Mouse (Mus musculus) midbrain, embryonic 15.5 days (tissue): ENCODE results near the gene Mrpl34. TPM values are rescaled to one million over a fixed set of nuclear protein-coding genes. Genes with fewer than 3 reads are reported as not detected.

Experiments
- ATAC-seq: fragments of 200-750 bp; cut with Nextera tagmentation; replicated peaks from 2 replicates; pipeline ENCODE4 v1.8.0; 2017; ENCODE audit warnings: moderate TSS enrichment
- H3K27ac ChIP-seq: fragments of 300-500 bp; sonication (generic); 2 replicates; pipeline ENCODE4 v1.5.1; 2015; ENCODE audit warnings: mild to moderate bottlenecking, inconsistent platforms
- H3K27me3 ChIP-seq: fragments of 300-500 bp; sonication (generic); replicated peaks from 2 replicates; pipeline ENCODE4 v1.6.1; 2015; ENCODE audit warnings: inconsistent platforms
- H3K36me3 ChIP-seq: fragments of 300-500 bp; sonication (generic); replicated peaks from 2 replicates; pipeline ENCODE4 v1.6.1; 2015; ENCODE audit warnings: inconsistent platforms
- H3K4me1 ChIP-seq: fragments of 300-500 bp; sonication (generic); 2 replicates; pipeline ENCODE4 v1.6.1; 2015; ENCODE audit warnings: inconsistent platforms
- H3K4me2 ChIP-seq: fragments of 300-500 bp; sonication (generic); 2 replicates; pipeline ENCODE4 v1.6.1; 2015; ENCODE audit warnings: inconsistent platforms, mild to moderate bottlenecking, moderate library complexity
- H3K4me3 ChIP-seq: fragments of 300-500 bp; sonication (generic); 2 replicates; pipeline ENCODE4 v1.5.1; 2015; ENCODE audit warnings: mild to moderate bottlenecking, inconsistent platforms
- H3K9ac ChIP-seq: fragments of 300-500 bp; sonication (generic); 2 replicates; pipeline ENCODE4 v1.6.1; 2015; ENCODE audit warnings: mild to moderate bottlenecking, inconsistent platforms
- H3K9me3 ChIP-seq: fragments of 300-500 bp; sonication (generic); 2 replicates; pipeline ENCODE4 v1.6.1; 2016; ENCODE audit warnings: inconsistent platforms
- WGBS: fragments of 180-500 bp; shearing (Covaris S2); methylation state at CpG from one replicate; pipeline ENCODE4 v1.1.7; 2015; ENCODE audit warnings: mixed read lengths; 5-methylcytosine and 5-hydroxymethylcytosine counted together
- polyA plus RNA-seq: library from polyadenylated mRNA; unstranded; fragments of >200 nt; fragmentation: Nextera tagmentation; extraction: Ambion mirVana; gene quantifications from 2 replicates; pipeline ENCODE4 v1.2.1, GENCODE M21; 2015

The Mrpl34 gene
- polyA plus RNA-seq, 1 experiment from 2014 or later, result 173 TPM

GRCm38 (mm10) chr8:71498816-71499690 lies 34.3 kb downstream of the Mrpl34 start:
- Histone ChIP-seq H3K4me1 (no peaks in the 10 kb centered on the region), H3K4me3 (no peak overlapping the region), H3K36me3 (no peaks in the 10 kb centered on the region), H3K4me2 (no peak overlapping the region), H3K9me3 (no peaks in the 10 kb centered on the region), H3K27ac (no peak overlapping the region), H3K9ac (no peak overlapping the region), H3K27me3 (0 out of 2 replicates have a peak, but pooled peaks cover 3% of the 10 kb centered on the region)
- WGBS, result 45% methylated on average over 16 of the region's 16 CpGs
- ATAC-seq, result no peak

DNA sequence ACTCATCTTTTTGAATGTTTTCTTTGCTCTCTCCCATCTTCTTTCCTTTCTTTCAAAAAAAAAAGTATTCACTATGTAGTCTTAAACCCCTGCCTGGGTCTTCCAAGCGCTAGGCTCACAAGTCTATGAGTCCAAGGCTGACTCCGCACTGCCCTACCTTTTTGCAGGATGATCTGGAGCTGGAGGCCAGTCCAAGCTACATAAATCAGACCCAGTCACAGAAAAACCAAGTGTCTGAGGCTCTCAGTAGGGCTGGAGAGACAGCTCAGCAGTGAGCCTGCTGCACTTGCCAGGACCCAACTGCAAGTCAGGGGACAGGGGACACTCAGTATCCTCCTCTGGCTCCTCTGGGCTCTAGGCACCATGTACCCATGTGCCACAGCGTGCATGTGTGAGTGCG lies 39.6 kb downstream of the Mrpl34 start:
- H3K36me3 ChIP-seq, result no peaks in the 10 kb centered on the region
- H3K27ac ChIP-seq, result no peak overlapping the region
- H3K4me2 ChIP-seq, result no peak overlapping the region
- H3K4me1 ChIP-seq, result peaks cover 7% of the 10 kb centered on the region
- no peaks in the 10 kb centered on the region for H3K9me3 ChIP-seq
- peaks cover 44% of the 10 kb centered on the region for H3K27me3 ChIP-seq
- no peak for ATAC-seq
- no peak overlapping the region for H3K4me3 ChIP-seq
- no peak overlapping the region for H3K9ac ChIP-seq
- WGBS, result 91% methylated on average over 4 of the region's 4 CpGs

- H3K4me2 ChIP-seq, result no peak overlapping the region
These were observed 40.6 kb downstream of the Mrpl34 start for GRCm38 (mm10) chr8:71505326-71505725.

DNA sequence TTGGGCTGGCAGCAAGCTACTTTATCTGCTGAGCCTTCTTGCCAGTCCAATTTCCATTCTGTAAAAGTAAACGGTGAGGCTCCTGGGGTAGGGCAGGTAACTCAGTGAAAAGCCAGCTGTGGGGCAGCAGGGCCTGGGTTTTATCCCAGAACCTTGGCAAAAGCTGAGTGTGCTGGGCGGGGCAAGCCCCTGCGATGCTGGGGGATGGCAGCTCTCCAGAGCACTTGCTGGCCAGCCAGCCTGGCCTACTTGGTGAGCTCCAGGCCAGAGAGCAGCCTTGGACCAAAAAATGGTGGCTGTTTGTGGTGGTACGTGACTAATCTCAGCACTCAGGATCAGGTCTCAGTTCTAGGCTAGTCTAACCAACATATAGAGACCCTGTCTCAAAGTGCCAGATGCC lies 41.2 kb downstream of the Mrpl34 start:
- no peak for ATAC-seq
- H3K9ac ChIP-seq, result no peak overlapping the region
- H3K4me1 ChIP-seq, result peaks cover 7% of the 10 kb centered on the region
- H3K27ac ChIP-seq, result no peak overlapping the region
- no peak overlapping the region for H3K4me3 ChIP-seq
- no peaks in the 10 kb centered on the region for H3K9me3 ChIP-seq
- 77% methylated on average over 4 of the region's 4 CpGs for WGBS
- H3K27me3 ChIP-seq, result peaks cover 58% of the 10 kb centered on the region
- no peak overlapping the region for H3K4me2 ChIP-seq
- no peaks in the 10 kb centered on the region for H3K36me3 ChIP-seq

More at GRCm38 (mm10) chr8:71505326-71505725, 40.6 kb downstream of the Mrpl34 start:
- ATAC-seq, result no peak
- Histone ChIP-seq H3K9me3 (no peaks in the 10 kb centered on the region), H3K4me1 (peaks cover 7% of the 10 kb centered on the region), H3K27ac (no peak overlapping the region), H3K27me3 (peaks cover 52% of the 10 kb centered on the region), H3K4me3 (no peak overlapping the region), H3K36me3 (no peaks in the 10 kb centered on the region), H3K9ac (no peak overlapping the region)
- 92% methylated on average over 4 of the region's 4 CpGs for WGBS

GRCm38 (mm10) chr8:71507589-71508104 lies 42.9 kb downstream of the Mrpl34 start:
- WGBS, result under 1% methylated on average over 61 of the region's 61 CpGs
- peaks cover 63% of the 10 kb centered on the region for H3K27me3 ChIP-seq
- peak; percentile 86 for ATAC-seq

GRCm38 (mm10) chr8:71509316-71509715 lies 44.6 kb downstream of the Mrpl34 start:
- 62% methylated on average over 2 of the region's 2 CpGs for WGBS
- Histone ChIP-seq H3K9me3 (no peaks in the 10 kb centered on the region), H3K9ac (no peak overlapping the region), H3K27ac (no peak overlapping the region), H3K27me3 (peaks cover 63% of the 10 kb centered on the region), H3K36me3 (no peaks in the 10 kb centered on the region), H3K4me3 (no peak overlapping the region), H3K4me2 (no peak overlapping the region), H3K4me1 (peaks cover 7% of the 10 kb centered on the region)
- ATAC-seq, result no peak

More at GRCm38 (mm10) chr8:71507589-71508104, 42.9 kb downstream of the Mrpl34 start:
- Histone ChIP-seq H3K36me3 (no peaks in the 10 kb centered on the region), H3K4me2 (peak overlapping the region; percentile 77), H3K9ac (peak overlapping the region; percentile 50), H3K4me3 (peak overlapping the region; percentile 43), H3K27ac (no peak overlapping the region), H3K9me3 (no peaks in the 10 kb centered on the region), H3K4me1 (peaks cover 7% of the 10 kb centered on the region)

GRCm38 (mm10) chr8:71511644-71512043 lies 46.9 kb downstream of the Mrpl34 start, which contains the start of gene Plvap:
TSS of gene Plvap (minus strand) at chr8:71511752.
- WGBS, result 87% methylated on average over 14 of the region's 14 CpGs
- Histone ChIP-seq H3K36me3 (no peaks in the 10 kb centered on the region), H3K4me3 (no peak within 1 kb of the TSS), H3K27ac (no peak within 1 kb of the TSS), H3K27me3 (peaks cover 44% of the 10 kb centered on the region), H3K9ac (no peak within 1 kb of the TSS), H3K4me1 (peaks cover 7% of the 10 kb centered on the region), H3K9me3 (no peaks in the 10 kb centered on the region), H3K4me2 (no peak within 1 kb of the TSS)
- ATAC-seq, result no peak

DNA sequence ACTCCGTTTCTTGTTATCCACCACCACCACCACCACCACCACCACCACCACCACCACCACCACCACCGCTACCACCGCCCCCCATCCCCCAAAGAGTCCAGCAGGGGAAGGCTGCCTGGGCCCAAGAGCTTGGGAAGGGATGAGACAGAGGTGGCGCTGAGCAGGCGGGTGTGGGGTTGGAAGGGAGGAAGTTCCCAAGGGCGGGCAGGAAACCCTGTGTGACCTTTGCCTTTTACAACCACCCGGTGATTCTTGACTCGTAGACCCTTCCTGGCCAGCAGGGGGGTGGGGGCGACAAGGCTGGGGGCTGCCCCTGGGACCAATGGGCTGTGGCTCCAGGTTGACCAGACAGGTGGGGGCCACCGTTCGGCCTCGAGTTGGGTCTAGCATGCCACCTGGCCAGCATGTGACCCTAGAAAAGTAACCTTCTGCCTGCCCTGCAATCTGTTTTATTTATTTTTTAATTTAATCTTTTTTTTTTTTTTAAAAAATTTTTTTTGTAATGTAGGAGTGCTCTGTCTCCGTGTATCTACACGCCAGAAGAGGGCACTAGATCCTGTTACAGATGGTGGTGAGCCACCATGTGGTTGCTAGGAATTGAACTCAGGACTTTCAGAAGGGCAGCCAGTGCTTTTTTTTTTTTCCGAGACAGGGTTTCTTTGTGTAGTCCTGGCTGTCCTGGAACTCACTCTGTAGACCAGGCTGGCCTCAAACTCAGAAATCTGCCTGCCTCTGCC lies 48.4 kb downstream of the Mrpl34 start:
- H3K27ac ChIP-seq, result no peak overlapping the region
- H3K9me3 ChIP-seq, result no peaks in the 10 kb centered on the region
- no peak overlapping the region for H3K4me2 ChIP-seq
- peaks cover 29% of the 10 kb centered on the region for H3K27me3 ChIP-seq
- no peaks in the 10 kb centered on the region; the same call in 1 of the 2 replicates for H3K4me1 ChIP-seq
- H3K4me3 ChIP-seq, result no peak overlapping the region
- no peaks in the 10 kb centered on the region for H3K36me3 ChIP-seq
- 79% methylated on average over 15 of the region's 15 CpGs for WGBS
- H3K9ac ChIP-seq, result no peak overlapping the region
- no peak for ATAC-seq

DNA sequence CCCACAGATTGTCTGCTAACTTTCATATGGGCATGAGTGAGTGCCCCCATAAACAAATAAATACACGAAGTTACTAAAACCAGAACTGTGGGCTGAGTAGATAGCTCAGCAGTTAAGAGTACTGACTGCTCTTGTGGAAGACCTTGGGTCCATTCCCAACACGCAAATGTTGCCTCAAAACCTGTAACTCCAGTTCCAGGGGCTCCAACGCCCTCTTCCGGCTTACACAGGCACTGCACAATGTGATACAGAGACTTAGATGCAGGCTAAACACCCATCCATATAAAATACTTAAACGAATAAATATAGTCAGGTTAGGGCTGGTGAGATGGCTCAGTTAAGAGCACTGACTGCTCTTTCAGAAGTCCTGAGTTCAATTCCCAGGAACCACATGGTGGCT lies 50.3 kb downstream of the Mrpl34 start:
- H3K27ac ChIP-seq, result no peak overlapping the region
- no peaks in the 10 kb centered on the region for H3K9me3 ChIP-seq
- no peaks in the 10 kb centered on the region for H3K36me3 ChIP-seq
- no peak overlapping the region for H3K9ac ChIP-seq
- ATAC-seq, result no peak
- no peaks in the 10 kb centered on the region; the same call in 1 of the 2 replicates for H3K4me1 ChIP-seq
- peaks cover 14% of the 10 kb centered on the region; the same call in 1 of the 2 replicates for H3K27me3 ChIP-seq
- no peak overlapping the region for H3K4me3 ChIP-seq
- WGBS, result 71% methylated on average over 5 of the region's 5 CpGs
- H3K4me2 ChIP-seq, result no peak overlapping the region

Other genes starting within 250 kb of the Mrpl34 start
- gene Myo9b, start 192.2 kb upstream of the Mrpl34 start, polyA plus RNA-seq, result 18.7 and 20.2 TPM in 2 replicates
- 64.2 and 65.3 TPM in 2 replicates for gene Haus8, start 192.0 kb upstream of the Mrpl34 start, polyA plus RNA-seq
- gene Use1, start 98.1 kb upstream of the Mrpl34 start, polyA plus RNA-seq, result 117 and 119 TPM in 2 replicates
- 6.5 and 6.8 TPM in 2 replicates for gene Ocel1, start 93.7 kb upstream of the Mrpl34 start, polyA plus RNA-seq
- gene Nr2f6, start 83.0 kb upstream of the Mrpl34 start, polyA plus RNA-seq, result 25.0 and 28.7 TPM in 2 replicates
- gene Ushbp1, start 69.2 kb upstream of the Mrpl34 start, polyA plus RNA-seq, result 7.4 and 7.7 TPM in 2 replicates
- gene Babam1, start 68.1 kb upstream of the Mrpl34 start, polyA plus RNA-seq, result 101 and 102 TPM in 2 replicates
- gene Ankle1, start 58.9 kb upstream of the Mrpl34 start, polyA plus RNA-seq, result 6.5 and 6.7 TPM in 2 replicates
- gene Abhd8, start 1.3 kb upstream of the Mrpl34 start, polyA plus RNA-seq, result 188 and 206 TPM in 2 replicates
- gene Dda1, start 4.2 kb downstream of the Mrpl34 start, polyA plus RNA-seq, result 240 and 242 TPM in 2 replicates
- gene Ano8, start 21.0 kb downstream of the Mrpl34 start, polyA plus RNA-seq, result 9.6 and 10.9 TPM in 2 replicates
- 12.0 and 13.9 TPM in 2 replicates for gene Gtpbp3, start 23.1 kb downstream of the Mrpl34 start, polyA plus RNA-seq
- 5.2 and 5.6 TPM in 2 replicates for gene Plvap, start 46.8 kb downstream of the Mrpl34 start, polyA plus RNA-seq
- 0.09 and 0.15 TPM in 2 replicates for gene Ccdc194, start 60.8 kb downstream of the Mrpl34 start, polyA plus RNA-seq
- 11.5 and 18.0 TPM in 2 replicates for gene Bst2, start 72.5 kb downstream of the Mrpl34 start, polyA plus RNA-seq
- 61.6 and 62.2 TPM in 2 replicates for gene Mvb12a, start 78.0 kb downstream of the Mrpl34 start, polyA plus RNA-seq
- gene Tmem221, start 93.9 kb downstream of the Mrpl34 start, polyA plus RNA-seq, result 0.13 TPM in 1 of 2 replicates, not detected in the other
- gene Nxnl1, start 101.6 kb downstream of the Mrpl34 start, polyA plus RNA-seq, result 0.08 TPM in 1 of 2 replicates, not detected in the other
- 66.9 and 67.4 TPM in 2 replicates for gene Slc27a1, start 103.9 kb downstream of the Mrpl34 start, polyA plus RNA-seq
- gene Pgls, start 127.2 kb downstream of the Mrpl34 start, polyA plus RNA-seq, result 217 and 221 TPM in 2 replicates
- gene Fam129c, start 132.7 kb downstream of the Mrpl34 start, polyA plus RNA-seq, result 9.3 and 9.4 TPM in 2 replicates
- 70.5 and 74.5 TPM in 2 replicates for gene Colgalt1, start 146.0 kb downstream of the Mrpl34 start, polyA plus RNA-seq
- gene Unc13a, start 206.8 kb downstream of the Mrpl34 start, polyA plus RNA-seq, result 26.9 and 27.4 TPM in 2 replicates
- gene Jak3, start 211.3 kb downstream of the Mrpl34 start, polyA plus RNA-seq, result 5.2 and 5.8 TPM in 2 replicates
- gene Insl3, start 224.3 kb downstream of the Mrpl34 start, polyA plus RNA-seq, result 0.37 and 1.5 TPM in 2 replicates
- 0.27 and 0.36 TPM in 2 replicates for gene B3gnt3, start 236.8 kb downstream of the Mrpl34 start, polyA plus RNA-seq